Mouse (Mus musculus) bone marrow macrophage, adult 2 months (primary cell): ENCODE results near the gene D7Ertd443e. TPM values are rescaled to one million over a fixed set of nuclear protein-coding genes. Genes with fewer than 3 reads are reported as not detected.

Experiments
- H3K27ac ChIP-seq: 2 replicates; pipeline ENCODE4 v1.5.1; 2012; ENCODE audit warnings: low read depth, low read length; ENCODE audit not compliant: insufficient read depth
- H3K4me1 ChIP-seq: 2 replicates; pipeline ENCODE4 v1.6.1; 2012; ENCODE audit warnings: low read length; ENCODE audit not compliant: control insufficient read depth, insufficient read depth
- H3K4me3 ChIP-seq: 2 replicates; pipeline ENCODE4 v1.5.1; 2012; ENCODE audit warnings: mild to moderate bottlenecking, low read length, moderate library complexity; ENCODE audit not compliant: insufficient read depth
- CTCF ChIP-seq: IDR thresholded peaks from 2 replicates; pipeline ENCODE4 v1.5.1; 2012; ENCODE audit warnings: low read depth, mild to moderate bottlenecking, low read length, moderate library complexity
- POLR2A ChIP-seq: IDR thresholded peaks from 2 replicates; pipeline ENCODE4 v1.6.1; 2012; ENCODE audit warnings: mild to moderate bottlenecking, low read depth, low read length, borderline replicate concordance
- polyA plus RNA-seq: library from polyadenylated mRNA; stranded (reverse); fragments of >200 nt; gene quantifications from 2 replicates; pipeline ENCODE4 v1.2.4, GENCODE M21; 2012; ENCODE audit not compliant: missing spikeins, insufficient read depth, insufficient read length

D7Ertd443e gene
- polyA plus RNA-seq, 1 experiment: not detected

DNA sequence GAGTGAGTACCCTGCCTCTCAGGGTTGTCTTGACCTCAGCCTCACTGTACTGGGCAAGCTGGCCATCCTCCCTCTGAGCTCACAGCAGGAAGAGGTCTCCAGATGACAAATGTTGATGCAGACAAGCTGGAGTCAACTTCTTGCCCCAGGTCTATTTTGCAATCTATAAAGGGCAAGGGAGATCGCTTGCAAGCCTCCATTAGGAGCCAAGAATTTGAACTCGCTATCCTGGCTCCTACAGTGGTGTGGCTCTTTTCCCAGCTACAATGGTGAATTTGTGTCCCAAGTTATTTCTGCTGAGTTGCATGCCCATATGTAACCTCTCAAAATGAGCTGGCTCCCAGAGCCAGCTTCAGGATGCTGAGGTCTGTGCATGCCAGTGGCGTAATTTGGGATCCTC, 92.7 kb downstream of the D7Ertd443e start:
- no peak overlapping the region for H3K4me3 ChIP-seq
- no peak for TF ChIP-seq CTCF
- no peak for TF ChIP-seq POLR2A
- no peaks in the 10 kb centered on the region for H3K4me1 ChIP-seq
- H3K27ac ChIP-seq: no peak overlapping the region

- H3K4me3 ChIP-seq: no peak overlapping the region
- no peaks in the 10 kb centered on the region for H3K4me1 ChIP-seq
- no peak overlapping the region for H3K27ac ChIP-seq
- no peak for TF ChIP-seq CTCF
- TF ChIP-seq POLR2A: no peak
Measured at GRCm38 (mm10) chr7:134289611-134290301, 95.7 kb downstream of the D7Ertd443e start.

DNA sequence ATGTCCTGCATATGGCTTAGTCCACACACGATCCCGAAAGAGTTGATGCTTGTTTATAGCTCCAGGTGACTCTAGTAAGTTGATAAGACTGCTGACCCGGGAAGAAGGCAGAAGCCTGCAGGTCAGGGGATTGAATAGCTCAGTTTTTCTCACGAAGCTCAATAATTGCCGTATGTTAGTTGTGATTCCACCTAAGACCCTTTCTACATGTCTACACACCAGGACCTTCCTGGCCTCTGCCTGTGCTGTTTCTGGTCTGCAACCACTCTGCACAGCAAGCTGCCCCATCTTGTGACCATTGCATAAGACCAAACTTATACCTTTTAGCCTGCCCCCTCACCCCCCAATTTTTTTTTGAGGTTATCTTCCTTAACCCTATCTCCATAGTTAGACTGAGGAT, 96.3 kb downstream of the D7Ertd443e start:
- no peak overlapping the region for H3K27ac ChIP-seq
- TF ChIP-seq POLR2A (no peak), CTCF (no peak)
- no peak overlapping the region for H3K4me3 ChIP-seq
- no peaks in the 10 kb centered on the region for H3K4me1 ChIP-seq

GRCm38 (mm10) chr7:134287570-134288222, 97.8 kb downstream of the D7Ertd443e start:
- no peak for TF ChIP-seq CTCF
- TF ChIP-seq POLR2A: no peak
- Histone ChIP-seq H3K27ac (no peak overlapping the region), H3K4me3 (no peak overlapping the region), H3K4me1 (no peaks in the 10 kb centered on the region)

DNA sequence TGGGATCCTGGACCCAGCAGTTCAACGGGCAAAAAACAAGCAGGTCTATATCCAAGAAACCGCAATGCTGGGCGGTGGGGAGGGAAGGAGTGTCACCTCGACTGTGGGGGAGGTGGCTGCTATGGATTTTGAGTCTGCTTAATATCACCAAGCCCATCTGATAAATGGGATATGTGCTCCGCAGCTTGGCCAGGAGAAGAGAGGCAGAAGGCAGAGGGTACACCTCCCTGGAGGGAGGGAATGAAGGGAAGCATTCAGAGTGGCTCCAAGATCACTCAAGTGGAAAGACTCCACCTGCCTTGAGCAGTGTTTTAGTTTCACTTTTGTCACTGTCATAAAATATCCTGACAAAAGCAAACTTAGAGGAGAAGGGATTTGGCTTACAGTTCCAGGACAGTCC, 112.5 kb downstream of the D7Ertd443e start:
- Histone ChIP-seq H3K4me1 (no peaks in the 10 kb centered on the region), H3K4me3 (no peak overlapping the region), H3K27ac (no peak overlapping the region)
- no peak for TF ChIP-seq CTCF
- TF ChIP-seq POLR2A: no peak

DNA sequence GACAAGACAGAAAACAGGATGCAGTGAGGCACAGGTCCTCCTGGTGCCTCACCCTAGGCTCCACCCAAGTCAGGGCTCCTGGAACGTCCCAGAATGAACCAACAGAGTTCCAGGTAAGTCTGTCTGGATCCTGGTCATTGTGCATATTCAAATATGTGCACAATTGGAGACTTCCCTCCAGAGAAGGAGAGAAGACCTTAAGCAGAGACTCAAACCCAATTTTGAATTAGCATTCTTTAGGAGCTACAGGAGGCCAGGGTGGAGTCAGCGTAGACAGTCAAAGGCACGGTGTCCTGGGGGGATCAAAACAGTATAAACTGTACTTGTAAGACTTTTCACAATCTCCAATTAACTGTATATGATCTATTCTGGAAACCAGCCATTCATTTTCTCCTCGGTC, 113.0 kb downstream of the D7Ertd443e start:
- no peaks in the 10 kb centered on the region for H3K4me1 ChIP-seq
- TF ChIP-seq POLR2A (no peak), CTCF (no peak)
- H3K4me3 ChIP-seq: no peak overlapping the region
- no peak overlapping the region for H3K27ac ChIP-seq

GRCm38 (mm10) chr7:134265783-134266182, 119.7 kb downstream of the D7Ertd443e start:
- H3K4me3 ChIP-seq: no peak overlapping the region
- H3K4me1 ChIP-seq: no peaks in the 10 kb centered on the region
- H3K27ac ChIP-seq: no peak overlapping the region
- TF ChIP-seq POLR2A (no peak), CTCF (no peak)

DNA sequence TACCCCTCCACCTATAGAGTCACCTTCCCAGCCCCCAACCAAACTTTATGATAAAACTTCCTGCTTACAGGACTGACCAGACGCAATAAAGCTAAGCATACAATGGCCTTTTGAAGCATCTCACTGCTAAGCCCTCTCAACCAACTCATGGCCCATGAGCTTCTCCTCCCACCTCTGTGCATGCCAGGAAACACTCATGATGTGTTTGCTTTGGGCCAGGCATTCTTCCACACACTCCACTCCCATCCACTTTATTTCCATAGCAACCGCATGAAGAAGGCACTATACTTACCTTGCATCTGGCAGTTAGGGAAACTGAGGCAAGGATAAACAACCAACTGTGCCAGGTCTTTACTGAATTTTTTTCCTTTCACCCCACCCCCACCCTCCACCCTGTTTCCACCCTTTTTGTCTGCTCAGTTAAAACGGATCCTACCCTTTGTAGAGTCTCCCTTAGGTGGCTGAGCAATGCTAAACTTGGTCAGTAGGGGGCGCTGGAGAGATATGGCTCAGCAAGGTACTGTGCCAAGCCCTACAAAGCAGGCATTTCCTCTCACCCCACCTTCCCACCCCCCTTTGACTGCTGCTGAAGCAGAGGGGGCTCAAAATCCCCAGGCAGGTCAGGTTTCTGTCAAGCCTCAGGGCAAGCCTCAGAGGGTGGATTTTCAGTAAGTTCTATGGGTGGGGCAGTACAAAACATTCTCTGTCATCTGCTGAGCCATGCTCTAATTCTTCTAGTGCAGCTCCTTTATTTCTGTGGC, 122.1 kb downstream of the D7Ertd443e start:
- no peak for TF ChIP-seq POLR2A
- TF ChIP-seq CTCF: peak; percentile 48
- Histone ChIP-seq H3K4me1 (no peaks in the 10 kb centered on the region), H3K4me3 (no peak overlapping the region), H3K27ac (no peak overlapping the region)

GRCm38 (mm10) chr7:134261003-134261701, 124.3 kb downstream of the D7Ertd443e start:
- H3K27ac ChIP-seq: no peak overlapping the region
- no peaks in the 10 kb centered on the region for H3K4me1 ChIP-seq
- no peak overlapping the region for H3K4me3 ChIP-seq
- TF ChIP-seq POLR2A (no peak), CTCF (no peak)
